Mouse (Mus musculus) spleen, adult 2 months (tissue): ENCODE results near the gene Foxj1.

Experiments used
- CTCF ChIP-seq: fragments of 200-500 bp; IDR thresholded peaks from 2 replicates; pipeline ENCODE4 v1.5.1; 2011; ENCODE audit warnings: mild to moderate bottlenecking, inconsistent platforms; ENCODE audit not compliant: insufficient read depth, insufficient read length, insufficient replicate concordance; ENCODE audit errors: extremely low read depth
- POLR2A ChIP-seq: fragments of 200-500 bp; IDR thresholded peaks from 2 replicates; pipeline ENCODE4 v1.6.1; 2011; ENCODE audit warnings: low read depth, low read length, inconsistent platforms

DNA sequence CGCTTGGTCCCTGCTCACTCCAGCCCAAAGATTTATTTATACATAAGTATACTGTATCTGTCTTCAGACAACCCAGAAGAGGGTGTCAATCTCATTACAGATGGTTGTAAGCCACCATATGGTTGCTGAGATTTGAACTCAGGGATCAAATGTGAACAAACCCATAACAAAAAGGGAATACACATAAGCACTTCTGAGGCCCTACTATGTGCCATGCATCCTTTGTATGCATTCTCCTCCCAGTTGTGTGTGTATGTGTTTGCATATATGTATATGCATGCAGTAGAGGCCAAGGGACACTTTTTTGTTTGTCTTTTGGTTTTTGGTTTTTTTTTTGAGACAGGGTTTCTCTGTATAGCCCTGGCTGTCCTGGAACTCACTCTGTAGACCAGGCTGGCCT lies 31.4 kb upstream of the Foxj1 start:
- TF ChIP-seq POLR2A (no peak), CTCF (no peak)
